ENCODE assay signal across 1 mouse cellular context in the genomic region with DNA sequence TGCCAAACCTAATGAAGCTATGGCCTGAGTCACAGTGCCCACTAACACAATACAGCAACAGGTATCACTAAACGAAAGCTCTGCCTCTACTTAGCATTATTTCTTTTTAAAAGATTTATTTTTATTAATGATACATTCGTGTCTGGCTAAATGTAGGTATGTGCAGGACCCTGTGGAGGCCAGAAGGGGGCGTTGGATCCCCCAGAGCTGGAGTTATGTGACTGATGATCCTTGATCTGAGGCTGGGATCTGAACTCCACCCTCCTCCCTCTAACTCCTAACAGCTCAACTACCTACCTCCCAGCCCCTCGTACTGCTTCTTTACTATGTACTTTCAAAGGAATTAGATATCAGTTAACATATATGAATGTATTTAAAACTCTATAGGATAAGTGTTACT.
TF ChIP-seq lines count a peak whose summit lies in the region.

No protein-coding gene starts in this region.

TF ChIP-seq in MEL, 35 proteins besides CTCF, POLR2A, EP300 and RAD21:
- TF ChIP-seq ELF1 (IDR thresholded peaks at IDR 0.05; ENCODE audit: low read depth, low read length) (no peak), SIN3A (IDR thresholded peaks at IDR 0.05; ENCODE audit: low read length) (no peak), MEF2A (IDR thresholded peaks at IDR 0.05; ENCODE audit: extremely low read depth, insufficient replicate concordance, low read depth, low read length, poor library complexity, severe bottlenecking) (no peak), HCFC1 (IDR thresholded peaks at IDR 0.05; ENCODE audit: low read depth, low read length) (no peak), POLR2AphosphoS5 (IDR thresholded peaks at IDR 0.05; ENCODE audit: borderline replicate concordance, low read depth, low read length) (no peak), MYC (IDR thresholded peaks at IDR 0.05; ENCODE audit: low read depth, low read length) (no peak), ZC3H11A (IDR thresholded peaks at IDR 0.05; ENCODE audit: low read depth, low read length) (no peak), TAL1 (IDR thresholded peaks at IDR 0.05; ENCODE audit: low read length) (no peak), RCOR1 (IDR thresholded peaks at IDR 0.05; ENCODE audit: low read depth, low read length) (no peak), GABPA (IDR thresholded peaks at IDR 0.05; ENCODE audit: low read depth, low read length) (no peak), SMC3 (IDR thresholded peaks at IDR 0.05; ENCODE audit: low read depth, low read length) (no peak)
TF ChIP-seq in MEL: peak in this region for 0.
